Mouse (Mus musculus): ENCODE data around the gene Neurog2. TPM values are rescaled to one million over a fixed set of nuclear protein-coding genes. Genes with fewer than 3 reads are reported as not detected.

Gene Neurog2
- total and polyA plus RNA-seq, 3 experiments: not detected

- no peak for DNase-seq
Measured at GRCm38 (mm10) chr3:127646156-127646825, 13.4 kb downstream of the Neurog2 start.

- no peak for DNase-seq
Measured at GRCm38 (mm10) chr3:127651742-127652653, 19.1 kb downstream of the Neurog2 start.

- no peak for DNase-seq
Measured at GRCm38 (mm10) chr3:127660712-127661111, 27.8 kb downstream of the Neurog2 start.

- DNase-seq: no peak
Measured at GRCm38 (mm10) chr3:127661646-127662531, 29.0 kb downstream of the Neurog2 start.

GRCm38 (mm10) chr3:127679703-127680102, 46.8 kb downstream of the Neurog2 start:
- DNase-seq: no peak

Other genes with a start within 250 kb of the Neurog2 start
- 10 to 100 TPM; 36.3 to 44.8 TPM for gene Ank2, start 133.8 kb upstream of the Neurog2 start, total RNA-seq (2021)
- 19.6 and 30.1 TPM in 2 replicates for gene Ank2, start 133.8 kb upstream of the Neurog2 start, polyA plus RNA-seq (2012; rRNA removed)
- gene Larp7, start 79.8 kb upstream of the Neurog2 start, total RNA-seq (2021): 10 to 100 TPM; 20.5 to 23.5 TPM
- not detected in 2 replicates for gene Larp7, start 79.8 kb upstream of the Neurog2 start, polyA plus RNA-seq (2012; rRNA removed)
- 1 to 10 TPM in 1 of 2 experiments, under 1 TPM in 1; 0.98 to 1.1 TPM for gene Zgrf1, start 79.6 kb upstream of the Neurog2 start, total RNA-seq (2021)
- gene Zgrf1, start 79.6 kb upstream of the Neurog2 start, polyA plus RNA-seq (2012; rRNA removed): 0.10 and 0.18 TPM in 2 replicates
- gene Alpk1, start 147.4 kb downstream of the Neurog2 start, total RNA-seq (2021): 1 to 10 TPM; 6.8 to 9.2 TPM
- 0.75 and 1.2 TPM in 2 replicates for gene Alpk1, start 147.4 kb downstream of the Neurog2 start, polyA plus RNA-seq (2012; rRNA removed)
- gene Tifa, start 156.7 kb downstream of the Neurog2 start, total RNA-seq (2021): 1 to 10 TPM; 3.4 to 6.5 TPM
- 16.4 and 23.6 TPM in 2 replicates for gene Tifa, start 156.7 kb downstream of the Neurog2 start, polyA plus RNA-seq (2012; rRNA removed)
- 10 to 100 TPM; 28.3 to 34.2 TPM for gene Ap1ar, start 204.4 kb downstream of the Neurog2 start, total RNA-seq (2021)
- gene Ap1ar, start 204.4 kb downstream of the Neurog2 start, polyA plus RNA-seq (2012; rRNA removed): 20.9 and 24.4 TPM in 2 replicates

Data from adrenal gland, adult 2 months (tissue).